Mouse (Mus musculus) embryonic stem cell, embryonic (primary cell): Measurements from ENCODE around the gene Gm10521.

Experiments used
- CTCF ChIA-PET, 4 experiments: fragments of 300-600 bp in 2 of 4; fragments of 350-600 bp in 2 of 4; sonication (Branson Sonifier 250); formaldehyde crosslinking; loops; one replicate each; lab custom pipeline; 2022; ENCODE audit warnings: inconsistent platforms in 2 of 4; lab: Charles Lee
- POLR2A ChIA-PET, 4 experiments: fragments of 300-600 bp in 2 of 4; fragments of 350-600 bp in 2 of 4; sonication (Branson Sonifier 250); formaldehyde crosslinking; loops; one replicate each; lab custom pipeline; 2022; ENCODE audit warnings: antibody characterized with exemption in 4 of 4, inconsistent platforms in 1 of 4; lab: Charles Lee

The Gm10521 gene

DNA sequence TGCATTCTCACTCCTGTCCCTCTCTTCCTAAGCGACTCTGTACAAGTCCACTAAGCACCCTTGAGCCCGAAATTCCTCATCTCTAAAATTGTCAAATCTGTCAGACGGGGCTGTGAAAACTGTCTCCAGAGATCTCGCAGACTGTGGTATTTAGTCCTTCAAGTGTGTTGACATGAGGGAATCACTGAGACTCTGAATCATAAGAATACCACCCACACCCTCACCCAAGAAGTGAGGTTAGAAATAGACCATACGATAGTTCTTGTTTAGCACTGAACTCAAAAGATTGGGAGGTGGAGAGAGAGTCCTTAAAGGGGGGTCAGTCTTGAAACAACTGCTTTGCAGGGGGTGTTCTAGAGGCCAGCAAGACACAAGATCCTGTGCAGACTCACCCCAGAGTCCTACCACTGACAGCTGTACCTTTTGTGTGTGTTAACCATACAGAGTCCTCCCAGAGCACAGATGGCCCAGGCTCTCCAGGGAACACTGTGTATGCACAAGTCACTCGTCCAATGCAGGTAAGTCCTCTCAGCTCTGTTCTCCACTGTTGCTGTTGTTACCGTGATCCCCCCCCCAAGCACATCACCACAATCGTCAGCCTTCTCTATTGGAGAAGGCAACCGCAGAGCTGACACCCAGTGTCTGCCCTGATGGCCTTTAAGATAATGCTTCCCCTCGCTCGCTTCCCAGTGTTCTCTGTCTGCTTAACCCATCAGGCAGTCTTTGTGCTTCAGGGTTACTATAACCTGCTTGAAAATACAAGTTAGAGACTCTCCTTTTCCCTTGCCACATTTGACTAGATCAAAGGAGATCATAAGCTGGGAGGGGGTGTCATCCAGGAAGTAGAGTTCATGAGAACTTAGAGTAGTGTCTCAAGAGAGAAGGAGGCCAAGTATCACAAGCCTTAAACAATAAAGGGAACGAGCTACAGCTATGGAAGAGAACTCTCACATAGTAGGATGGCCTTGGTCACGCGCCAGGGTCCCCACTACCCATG, 43.8 kb downstream of the Gm10521 start:
- ChIA-PET POLR2A (interaction anchor here in 1 of 4 experiments (2.2 kb wide), 1 partner anchor 10 kb away, joined by 12 read pairs; no protein-coding TSS in a partner anchor), CTCF (interaction anchor here in 1 of 4 experiments (0.6 to 1.0 kb wide), 3 partner anchors 26 to 125 kb away, joined by 3 read pairs; no protein-coding TSS in a partner anchor)

DNA sequence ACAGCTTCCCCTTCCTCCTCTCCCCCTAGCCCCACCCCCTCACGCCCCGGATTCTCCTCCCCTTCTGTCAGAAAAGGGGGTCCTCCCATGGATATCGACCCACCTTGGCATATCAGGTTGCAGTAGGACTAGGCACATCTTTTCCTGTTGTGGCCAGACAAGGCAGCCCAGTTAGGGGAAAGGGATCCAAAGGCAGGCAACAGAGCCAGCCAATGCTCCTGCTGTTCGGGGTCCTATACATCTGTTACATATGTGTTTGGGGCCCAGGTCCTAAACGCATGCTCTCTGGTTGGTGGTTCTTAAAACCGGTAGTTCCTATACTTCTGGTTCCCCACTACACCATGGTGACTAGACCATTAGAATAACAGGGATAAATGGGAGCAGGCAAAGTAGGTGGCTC, 45.2 kb downstream of the Gm10521 start:
- CTCF ChIA-PET: interaction anchor here in 1 of 4 experiments (0.7 kb wide), 1 partner anchor 9 kb away, joined by 3 read pairs; no protein-coding TSS in a partner anchor
- POLR2A ChIA-PET: interaction anchor here in 2 of 4 experiments (0.6 to 2.2 kb wide), 2 partner anchors 9 to 176 kb away, joined by 4 to 12 read pairs; no protein-coding TSS in a partner anchor

DNA sequence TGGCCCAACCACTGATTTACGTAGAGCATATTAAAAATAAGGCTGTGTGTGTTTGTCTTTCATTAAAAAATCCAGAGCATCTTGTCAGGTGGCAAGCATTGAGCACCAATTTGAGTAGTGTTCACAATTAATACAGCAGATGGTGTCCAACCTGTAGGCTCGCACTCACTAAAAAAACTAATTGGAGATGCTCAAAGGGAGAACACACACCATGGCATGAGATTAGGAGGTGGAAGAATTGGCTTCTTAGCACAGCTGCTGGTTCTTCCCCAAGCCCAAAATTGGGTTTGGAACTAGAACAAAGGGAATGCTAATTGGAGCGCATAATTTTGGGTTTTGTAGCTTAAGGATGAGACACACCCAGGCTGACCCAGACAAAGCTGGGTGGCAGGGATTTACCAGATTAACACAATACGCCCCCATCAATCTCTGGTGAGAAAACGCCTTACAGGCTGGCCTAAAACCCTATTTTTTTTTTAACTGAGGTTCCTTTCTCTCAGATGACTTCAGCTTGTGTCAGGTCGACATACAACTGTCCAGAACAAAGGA, 51.1 kb downstream of the Gm10521 start:
- CTCF ChIA-PET: interaction anchor here in 1 of 4 experiments (0.9 kb wide), 1 partner anchor 66 kb away, joined by 3 read pairs; no protein-coding TSS in a partner anchor
- POLR2A ChIA-PET: interaction anchor here in 2 of 4 experiments (0.5 to 1.2 kb wide), 3 partner anchors 10 to 1733 kb away, joined by 3 read pairs; no protein-coding TSS in a partner anchor
